10 mouse cellular contexts compared by ENCODE assay signal in the genomic region with DNA sequence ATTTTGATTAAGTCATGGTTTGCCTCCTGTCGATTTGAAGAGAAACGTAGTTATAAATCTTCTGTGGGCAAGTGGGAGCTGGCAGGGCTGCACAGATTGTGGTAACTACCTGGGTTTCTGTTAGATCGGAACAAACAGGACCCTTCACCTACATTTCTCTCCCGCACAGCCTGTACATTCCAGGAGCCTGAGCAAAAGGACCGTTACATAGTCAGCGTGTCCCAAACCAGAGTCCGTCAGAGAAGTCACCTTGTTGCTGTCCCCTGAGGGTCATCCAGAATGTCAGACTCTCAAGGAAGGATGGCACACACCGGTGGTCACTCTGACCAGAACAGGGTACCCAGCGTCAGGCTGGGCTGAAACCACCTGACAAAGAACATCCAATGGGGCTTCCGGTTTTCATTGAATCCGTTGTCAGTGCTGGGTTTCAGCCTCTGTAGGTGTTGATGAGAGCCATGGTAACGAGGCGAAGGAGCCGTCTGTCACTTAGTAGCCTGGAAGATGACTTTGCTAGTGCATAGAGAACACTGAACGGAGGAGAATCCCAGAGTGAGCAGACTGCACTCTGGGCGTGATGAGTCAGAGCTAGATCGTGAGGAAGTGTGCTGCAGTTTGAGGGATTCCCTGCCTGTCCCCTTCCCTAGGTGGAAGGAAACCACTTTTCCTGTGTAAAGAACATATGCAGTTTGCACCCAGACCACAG.
DNase-seq lines count a peak whose midpoint lies in the region; TF ChIP-seq lines count a peak whose summit lies in the region.
"Had no signal": no experiment of that assay in that cellular context is flagged by ENCODE, and none has a peak within 500 bp of the region (broad histone marks: within the 10 kb centered on the region; RNA-seq: fewer than 3 reads in every experiment).

No protein-coding gene starts in this region.

- no peaks in the 10 kb centered on the region for H3K27me3 ChIP-seq in heart, embryonic 10.5 days (ENCODE audit: insufficient read depth, poor library complexity, severe bottlenecking)
- no peaks in the 10 kb centered on the region for H3K27me3 ChIP-seq in cerebellum, adult 2 months (ENCODE audit: control insufficient read depth, insufficient read depth, low read length)
- H3K27me3 ChIP-seq: CH12.LX had no signal

- 61% methylated on average over 17 of the region's 17 CpGs for WGBS in heart, embryonic 10.5 days
- 76% methylated on average over 17 of the region's 17 CpGs for WGBS in cerebellum, adult 2 months

- no peak for TF ChIP-seq POLR2A in cerebellum, adult 2 months (IDR thresholded peaks at IDR 0.05; ENCODE audit: borderline replicate concordance, insufficient read depth, low read length)

- H3K9me3 ChIP-seq in heart, embryonic 10.5 days, result no peaks in the 10 kb centered on the region

- H3K4me1 ChIP-seq in heart, embryonic 10.5 days, result peaks cover 68% of the 10 kb centered on the region
- H3K4me1 ChIP-seq in cerebellum, adult 2 months (ENCODE audit: control insufficient read depth, insufficient read depth, low read length), result no peaks in the 10 kb centered on the region

- H3K27ac ChIP-seq in heart, embryonic 10.5 days, result peak overlapping the region; percentile 22; the same call in 1 of the 2 replicates
- no peak overlapping the region for H3K27ac ChIP-seq in layer of hippocampus, adult 2 months
- H3K27ac ChIP-seq in cerebellum, adult 2 months (ENCODE audit: insufficient read depth, low read length), result no peak overlapping the region

- no peak for TF ChIP-seq CTCF in layer of hippocampus, adult 2 months (conservative IDR thresholded peaks at IDR 0.05)
- no peak for TF ChIP-seq CTCF in cerebellum, adult 2 months (IDR thresholded peaks at IDR 0.05; ENCODE audit: borderline replicate concordance, insufficient read depth, low read depth, low read length)

- H3K36me3 ChIP-seq in heart, embryonic 10.5 days, result no peaks in the 10 kb centered on the region

- no peak overlapping the region for H3K4me3 ChIP-seq in heart, embryonic 10.5 days
- H3K4me3 ChIP-seq in layer of hippocampus, adult 2 months, result peak overlapping the region; percentile 0; the same call in 1 of the 2 replicates
- H3K4me3 ChIP-seq in cerebellum, adult 2 months (replicated peaks; ENCODE audit: insufficient read depth, low read depth, low read length), result no peak overlapping the region

- no peak for DNase-seq in heart, embryonic 10.5 days (ENCODE audit: low spot score)
- DNase-seq in heart, adult 8-10 months (ENCODE audit: low spot score), result no peak
- peak; percentile 73 for DNase-seq in right cerebral cortex, adult 18-20 months
- DNase-seq in right cerebral cortex, postnatal 4 days, result no peak
- peak; percentile 15 to 42 for DNase-seq in layer of hippocampus, adult 2 months (ENCODE audit: low spot score in 2 of 2)
- peak; percentile 56 for DNase-seq in right cerebral cortex, postnatal 25 days
- DNase-seq in urinary bladder, adult 18-20 months (ENCODE audit: low spot score in 2 of 2), result no peak
- no peak for DNase-seq in cerebellum, adult 2 months
- DNase-seq: cerebellum, adult 11-12 months had no signal

Comparison
In these comparisons a context has a peak if more than half of its experiments do, and no peak if none do; other contexts are left out.
1. DNase-seq: peak in right cerebral cortex, adult 18-20 months (single experiment), layer of hippocampus, adult 2 months (2 of 2) and right cerebral cortex, postnatal 25 days (single experiment); none in heart, embryonic 10.5 days (single experiment), heart, adult 8-10 months (single experiment), right cerebral cortex, postnatal 4 days (single experiment), urinary bladder, adult 18-20 months (0 of 2) and cerebellum, adult 2 months (0 of 2).